Mouse (Mus musculus): Measurements from ENCODE around the gene Rcor1. TPM values are rescaled to one million over a fixed set of nuclear protein-coding genes. Genes with fewer than 3 reads are reported as not detected.
"Not testable (repeated sequence)": the region's sequence is repeated elsewhere in the genome, so short reads cannot be mapped to it uniquely, and the experiment has no call there.

Rcor1 gene
- polyA plus RNA-seq, 1 experiment from 2014 or later = 9.7 TPM

DNA sequence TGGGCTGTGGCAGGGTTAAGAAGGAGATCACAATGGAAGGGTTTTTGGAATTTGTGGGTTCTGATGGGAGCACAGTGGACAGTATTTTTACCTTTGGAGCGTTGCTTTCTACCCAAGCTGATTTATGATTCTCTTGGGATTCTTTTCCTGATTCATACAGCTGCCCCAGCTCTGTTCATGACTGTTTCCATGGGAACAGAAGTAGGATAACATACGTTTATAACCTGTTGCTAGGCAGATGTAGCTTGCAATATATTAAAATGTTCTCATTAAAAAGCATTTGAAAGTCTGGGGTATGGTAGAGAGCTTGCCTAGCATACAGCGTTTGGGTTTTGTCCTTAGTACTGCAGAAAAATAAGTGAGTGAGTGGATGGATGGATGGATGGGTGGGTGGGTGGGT lies 25.1 kb downstream of the Rcor1 start:
- Histone ChIP-seq H3K4me1 (ENCODE audit: insufficient read depth, low read length) (no peaks in the 10 kb centered on the region), H3K9ac (replicated peaks; ENCODE audit: low read length) (no peak overlapping the region), H3K9me3 (ENCODE audit: low read length) (no peaks in the 10 kb centered on the region), H3K27me3 (ENCODE audit: insufficient read depth, low read length) (no peaks in the 10 kb centered on the region), H3K36me3 (ENCODE audit: insufficient read depth, low read length) (peaks cover 4% of the 10 kb centered on the region; the same call in 1 of the 2 replicates), H3K4me2 (replicated peaks; ENCODE audit: low read depth, low read length) (no peak overlapping the region), H3K27ac (ENCODE audit: low read length) (no peak overlapping the region), H3K4me3 (ENCODE audit: low read length) (no peak overlapping the region)
- no peak for ATAC-seq (ENCODE audit: low FRiP score, low TSS enrichment)
- 54% methylated on average over 3 of the region's 3 CpGs for WGBS

DNA sequence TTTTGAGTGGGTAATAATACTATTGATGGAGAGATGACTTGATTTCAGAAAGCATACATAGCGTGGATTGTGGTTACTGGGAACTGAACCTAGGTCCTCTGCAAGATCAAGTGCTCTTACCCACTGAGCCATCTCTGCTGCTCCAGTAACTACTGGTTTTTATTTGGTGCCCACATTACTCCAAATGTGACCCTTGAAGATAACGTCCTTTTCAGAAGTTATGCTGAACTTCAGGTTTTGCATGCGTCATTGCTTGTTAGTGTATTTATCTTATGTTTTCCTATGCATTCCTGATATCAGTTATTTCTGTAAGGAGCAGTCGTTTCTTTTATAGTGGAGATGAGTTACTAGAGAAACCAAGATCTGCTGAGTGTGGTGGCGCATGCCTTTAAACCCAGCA lies 26.2 kb downstream of the Rcor1 start:
- Histone ChIP-seq H3K4me1 (ENCODE audit: insufficient read depth, low read length) (no peaks in the 10 kb centered on the region), H3K4me3 (ENCODE audit: low read length) (no peak overlapping the region), H3K4me2 (replicated peaks; ENCODE audit: low read depth, low read length) (no peak overlapping the region), H3K36me3 (ENCODE audit: insufficient read depth, low read length) (no peaks in the 10 kb centered on the region), H3K9me3 (ENCODE audit: low read length) (no peaks in the 10 kb centered on the region), H3K27me3 (ENCODE audit: insufficient read depth, low read length) (no peaks in the 10 kb centered on the region), H3K9ac (replicated peaks; ENCODE audit: low read length) (no peak overlapping the region), H3K27ac (ENCODE audit: low read length) (no peak overlapping the region)
- 90% methylated on average over 5 of the region's 5 CpGs for WGBS
- no peak for ATAC-seq (ENCODE audit: low FRiP score, low TSS enrichment)

DNA sequence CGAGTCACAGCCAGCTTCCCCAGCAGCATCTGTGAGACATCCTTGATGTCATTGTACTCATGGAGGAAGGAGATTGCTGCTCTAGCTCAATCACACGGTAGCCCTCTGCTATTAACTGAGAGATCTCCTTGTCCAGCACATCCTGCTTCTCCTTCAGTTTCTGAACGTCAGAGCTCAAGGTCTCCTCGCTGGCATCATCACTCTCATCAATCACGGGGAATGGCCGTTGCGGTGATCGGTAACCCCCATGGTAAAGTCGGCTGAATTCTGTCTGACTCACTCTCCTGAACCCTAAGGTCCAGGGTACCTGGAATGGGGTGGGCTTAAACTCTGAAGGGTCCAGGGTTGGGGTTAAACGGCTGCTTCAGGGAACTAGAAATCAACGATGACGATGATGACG lies 28.7 kb downstream of the Rcor1 start:
- H3K36me3 ChIP-seq (ENCODE audit: insufficient read depth, low read length) = no peaks in the 10 kb centered on the region
- H3K4me1 ChIP-seq (ENCODE audit: insufficient read depth, low read length) = peaks cover 15% of the 10 kb centered on the region
- H3K9ac ChIP-seq (replicated peaks; ENCODE audit: low read length) = no peak overlapping the region
- no peak for ATAC-seq (ENCODE audit: low FRiP score, low TSS enrichment)
- no peak overlapping the region for H3K27ac ChIP-seq (ENCODE audit: low read length)
- no peak overlapping the region for H3K4me3 ChIP-seq (ENCODE audit: low read length)
- WGBS = 80% methylated on average over 13 of the region's 13 CpGs
- no peaks in the 10 kb centered on the region for H3K9me3 ChIP-seq (ENCODE audit: low read length)
- H3K27me3 ChIP-seq (ENCODE audit: insufficient read depth, low read length) = no peaks in the 10 kb centered on the region
- no peak overlapping the region for H3K4me2 ChIP-seq (replicated peaks; ENCODE audit: low read depth, low read length)

DNA sequence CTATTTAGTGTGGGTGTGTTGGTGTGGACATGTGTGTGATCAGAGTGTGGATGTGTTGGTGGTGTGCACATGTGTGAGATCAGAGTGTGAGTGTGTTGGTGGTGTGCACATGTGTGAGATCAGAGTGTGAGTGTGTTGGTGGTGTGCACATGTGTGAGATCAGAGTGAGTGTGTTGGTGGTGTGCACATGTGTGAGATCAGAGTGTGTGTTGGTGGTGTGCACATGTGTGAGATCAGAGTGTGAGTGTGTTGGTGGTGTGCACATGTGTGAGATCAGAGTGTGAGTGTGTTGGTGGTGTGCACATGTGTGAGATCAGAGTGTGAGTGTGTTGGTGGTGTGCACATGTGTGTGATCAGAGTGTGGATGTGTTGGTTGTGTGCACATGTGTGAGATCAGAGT lies 30.1 kb downstream of the Rcor1 start:
- not testable (repeated sequence) for ATAC-seq (ENCODE audit: low FRiP score, low TSS enrichment); H3K27ac ChIP-seq (ENCODE audit: low read length); H3K4me2 ChIP-seq (replicated peaks; ENCODE audit: low read depth, low read length); H3K4me3 ChIP-seq (ENCODE audit: low read length); H3K36me3 ChIP-seq (ENCODE audit: insufficient read depth, low read length); H3K9ac ChIP-seq (replicated peaks; ENCODE audit: low read length); H3K9me3 ChIP-seq (ENCODE audit: low read length); H3K27me3 ChIP-seq (ENCODE audit: insufficient read depth, low read length)
- H3K4me1 ChIP-seq (ENCODE audit: insufficient read depth, low read length) = peaks cover 15% of the 10 kb centered on the region

DNA sequence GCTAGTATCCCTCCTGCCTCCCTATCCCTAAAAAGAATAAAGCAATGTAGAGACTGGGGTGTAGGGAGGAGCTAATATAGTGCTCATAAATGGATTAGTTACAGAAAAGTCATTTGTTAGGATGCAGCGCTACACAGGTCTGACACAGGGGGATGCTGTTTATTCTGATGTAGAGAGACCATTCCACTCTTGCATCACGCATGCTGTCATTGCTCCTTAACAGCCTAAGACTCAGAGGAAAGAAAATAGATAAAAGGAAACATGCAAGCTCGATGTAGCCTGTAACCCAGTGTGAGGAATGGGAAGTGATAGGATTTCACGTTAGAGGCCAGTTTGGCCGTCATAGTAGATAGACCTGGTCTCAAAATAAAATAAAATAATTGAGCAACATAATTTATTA lies 31.9 kb downstream of the Rcor1 start:
- Histone ChIP-seq H3K36me3 (ENCODE audit: insufficient read depth, low read length) (no peaks in the 10 kb centered on the region), H3K4me3 (ENCODE audit: low read length) (no peak overlapping the region), H3K4me1 (ENCODE audit: insufficient read depth, low read length) (peaks cover 15% of the 10 kb centered on the region), H3K27me3 (ENCODE audit: insufficient read depth, low read length) (no peaks in the 10 kb centered on the region), H3K27ac (ENCODE audit: low read length) (peak overlapping the region; percentile 67; the same call in 1 of the 2 replicates), H3K4me2 (replicated peaks; ENCODE audit: low read depth, low read length) (no peak overlapping the region), H3K9me3 (ENCODE audit: low read length) (no peaks in the 10 kb centered on the region), H3K9ac (replicated peaks; ENCODE audit: low read length) (no peak overlapping the region)
- WGBS = 57% methylated on average over 5 of the region's 5 CpGs
- ATAC-seq (ENCODE audit: low FRiP score, low TSS enrichment) = no peak

DNA sequence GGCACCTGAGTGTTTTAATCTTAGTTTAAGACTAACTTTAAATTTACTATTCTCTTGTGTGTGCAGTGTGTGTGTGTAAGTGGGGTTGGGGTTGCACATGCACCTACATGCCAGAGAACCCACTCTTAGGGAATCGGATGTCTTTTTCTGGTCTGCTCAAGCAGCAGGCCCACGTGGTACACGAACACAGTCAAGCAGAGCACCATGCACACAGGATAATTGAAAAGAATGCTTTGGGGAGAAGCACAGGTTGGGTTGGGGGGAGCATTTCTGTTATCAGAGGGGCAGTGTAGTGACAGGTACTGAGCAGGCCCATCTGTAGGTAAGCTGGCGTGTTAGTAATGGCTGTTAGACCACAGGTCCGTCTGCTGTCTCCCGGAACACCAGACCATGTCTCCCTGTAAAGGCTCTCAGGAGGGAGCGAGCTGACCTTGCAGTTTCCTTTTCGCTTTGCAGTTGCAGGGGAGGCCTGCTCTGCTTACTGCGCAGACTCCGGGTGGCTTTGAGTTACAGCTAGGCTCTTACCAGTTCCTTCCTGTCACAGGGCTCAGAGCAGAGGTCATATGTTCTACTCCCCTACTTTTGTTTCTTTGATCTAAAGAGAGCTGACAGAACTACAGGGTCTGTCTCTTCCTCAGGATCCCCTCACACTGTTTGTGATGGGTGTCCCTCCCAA lies 32.5 kb downstream of the Rcor1 start:
- H3K4me2 ChIP-seq (replicated peaks; ENCODE audit: low read depth, low read length) = peak overlapping the region; percentile 19
- H3K36me3 ChIP-seq (ENCODE audit: insufficient read depth, low read length) = no peaks in the 10 kb centered on the region
- peak overlapping the region; percentile 67 for H3K27ac ChIP-seq (ENCODE audit: low read length)
- H3K4me3 ChIP-seq (ENCODE audit: low read length) = no peak overlapping the region
- 0 out of 2 replicates have a peak overlapping the region, but pooled peaks have one; percentile 24 for H3K9ac ChIP-seq (replicated peaks; ENCODE audit: low read length)
- peak; percentile 86 for ATAC-seq (ENCODE audit: low FRiP score, low TSS enrichment)
- WGBS = 24% methylated on average over 10 of the region's 10 CpGs
- no peaks in the 10 kb centered on the region for H3K9me3 ChIP-seq (ENCODE audit: low read length)
- no peaks in the 10 kb centered on the region for H3K27me3 ChIP-seq (ENCODE audit: insufficient read depth, low read length)
- H3K4me1 ChIP-seq (ENCODE audit: insufficient read depth, low read length) = peaks cover 21% of the 10 kb centered on the region

DNA sequence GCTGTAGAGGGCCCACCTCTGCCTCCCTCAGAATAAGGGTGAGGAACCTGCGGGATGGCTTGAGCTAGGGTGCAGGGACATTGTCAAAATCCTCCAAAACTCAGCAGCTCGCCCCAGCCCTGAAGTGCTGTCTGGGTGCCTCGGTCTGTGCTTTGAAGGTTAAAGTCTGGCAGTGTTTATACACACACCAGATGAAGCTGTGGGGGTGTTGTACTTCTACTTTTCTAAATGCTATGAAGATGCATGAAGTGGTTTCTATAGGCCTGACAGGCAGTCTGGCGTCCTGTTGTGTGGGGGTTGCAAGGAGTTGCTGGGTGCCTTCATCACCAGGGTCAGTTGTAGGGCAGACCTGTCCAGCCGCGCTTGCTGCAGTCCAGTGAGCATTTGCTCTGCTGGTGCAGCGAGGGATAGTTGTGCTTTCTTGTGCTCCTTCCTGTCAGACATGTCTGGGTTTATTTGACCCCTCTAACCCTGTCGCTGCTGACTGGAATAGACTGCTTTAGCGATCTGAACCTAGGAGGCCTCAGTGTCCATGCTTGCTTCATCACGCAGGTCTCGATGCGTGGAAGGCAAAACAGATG lies 37.3 kb downstream of the Rcor1 start:
- Histone ChIP-seq H3K36me3 (ENCODE audit: insufficient read depth, low read length) (no peaks in the 10 kb centered on the region), H3K27me3 (ENCODE audit: insufficient read depth, low read length) (no peaks in the 10 kb centered on the region), H3K27ac (ENCODE audit: low read length) (peak overlapping the region; percentile 65), H3K4me2 (replicated peaks; ENCODE audit: low read depth, low read length) (no peak overlapping the region), H3K9ac (replicated peaks; ENCODE audit: low read length) (no peak overlapping the region), H3K4me3 (ENCODE audit: low read length) (no peak overlapping the region), H3K4me1 (ENCODE audit: insufficient read depth, low read length) (peaks cover 17% of the 10 kb centered on the region), H3K9me3 (ENCODE audit: low read length) (no peaks in the 10 kb centered on the region)
- ATAC-seq (ENCODE audit: low FRiP score, low TSS enrichment) = peak; percentile 71
- 24% methylated on average over 12 of the region's 12 CpGs for WGBS

DNA sequence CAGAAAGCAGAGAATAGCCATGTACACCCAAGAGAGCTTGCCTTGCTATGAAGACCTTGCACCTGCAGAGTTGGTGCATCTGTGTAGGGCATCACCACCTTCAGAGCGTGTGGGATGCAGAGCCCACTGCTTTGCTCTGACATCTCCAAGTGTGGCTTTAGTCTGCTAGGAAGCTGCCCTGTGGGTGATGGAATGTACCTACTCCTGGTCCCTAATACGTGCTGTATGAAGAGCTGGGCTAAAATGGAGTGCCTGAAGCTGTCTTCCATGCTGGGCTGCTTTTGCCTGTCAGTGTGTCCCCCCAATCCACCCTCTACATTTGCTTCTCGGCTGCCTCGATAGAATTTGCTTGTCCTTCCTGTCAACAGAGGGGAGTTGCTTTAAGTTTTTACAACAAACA lies 46.4 kb downstream of the Rcor1 start:
- no peak for ATAC-seq (ENCODE audit: low FRiP score, low TSS enrichment)
- WGBS = 81% methylated on average over 4 of the region's 4 CpGs
- no peak overlapping the region for H3K9ac ChIP-seq (replicated peaks; ENCODE audit: low read length)
- no peak overlapping the region for H3K27ac ChIP-seq (ENCODE audit: low read length)
- no peaks in the 10 kb centered on the region for H3K27me3 ChIP-seq (ENCODE audit: insufficient read depth, low read length)
- no peaks in the 10 kb centered on the region for H3K9me3 ChIP-seq (ENCODE audit: low read length)
- peaks cover 16% of the 10 kb centered on the region for H3K36me3 ChIP-seq (ENCODE audit: insufficient read depth, low read length)
- H3K4me3 ChIP-seq (ENCODE audit: low read length) = no peak overlapping the region
- H3K4me1 ChIP-seq (ENCODE audit: insufficient read depth, low read length) = peaks cover 12% of the 10 kb centered on the region
- H3K4me2 ChIP-seq (replicated peaks; ENCODE audit: low read depth, low read length) = no peak overlapping the region

DNA sequence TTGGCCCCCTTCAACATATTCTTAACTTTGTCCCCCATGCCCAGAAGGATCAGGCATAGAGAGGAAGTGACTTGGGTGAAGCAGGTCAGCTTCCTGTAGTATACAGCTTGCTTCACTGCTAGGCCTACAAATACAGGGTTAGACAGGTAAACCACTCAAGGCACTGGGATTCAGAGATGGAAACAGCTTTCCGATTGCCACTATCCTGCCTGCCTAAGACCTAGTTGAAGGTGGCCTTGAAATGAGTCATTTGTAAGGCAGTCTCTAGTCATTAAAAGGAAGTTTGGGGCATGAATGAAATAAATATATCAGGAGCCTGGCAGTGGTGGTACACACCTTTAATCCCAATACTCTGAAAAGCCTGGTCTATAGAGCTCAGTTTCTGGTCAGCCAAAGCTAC lies 47.9 kb downstream of the Rcor1 start:
- WGBS = 93% methylated on average over 1 of the region's 1 CpGs
- Histone ChIP-seq H3K4me3 (ENCODE audit: low read length) (no peak overlapping the region), H3K4me1 (ENCODE audit: insufficient read depth, low read length) (peaks cover 12% of the 10 kb centered on the region), H3K36me3 (ENCODE audit: insufficient read depth, low read length) (peaks cover 15% of the 10 kb centered on the region), H3K9ac (replicated peaks; ENCODE audit: low read length) (no peak overlapping the region), H3K9me3 (ENCODE audit: low read length) (no peaks in the 10 kb centered on the region), H3K27ac (ENCODE audit: low read length) (no peak overlapping the region), H3K4me2 (replicated peaks; ENCODE audit: low read depth, low read length) (no peak overlapping the region), H3K27me3 (ENCODE audit: insufficient read depth, low read length) (no peaks in the 10 kb centered on the region)
- ATAC-seq (ENCODE audit: low FRiP score, low TSS enrichment) = no peak

DNA sequence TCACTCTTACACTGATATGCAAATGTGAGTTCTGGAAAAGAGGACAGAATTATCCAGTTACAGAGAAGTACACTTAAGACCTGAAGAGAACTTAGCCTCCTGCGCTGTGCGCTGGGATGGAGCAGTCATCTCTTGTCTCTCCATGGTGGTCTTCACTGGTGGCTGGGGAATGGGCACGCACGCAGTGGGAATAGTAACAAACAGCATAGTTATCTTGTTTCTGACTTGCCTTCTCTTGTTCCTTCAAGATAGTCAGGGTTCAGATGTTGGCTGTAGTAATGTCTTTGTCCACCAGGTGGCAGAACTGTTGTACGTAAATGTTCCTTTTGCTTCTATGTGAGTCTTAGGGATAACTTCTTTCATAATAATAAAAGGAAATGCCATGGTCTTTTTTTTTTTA lies 49.0 kb downstream of the Rcor1 start:
- 34% methylated on average over 5 of the region's 5 CpGs for WGBS

More for the DNA sequence above, 49.0 kb downstream of the Rcor1 start:
- H3K9ac ChIP-seq (replicated peaks; ENCODE audit: low read length) = no peak overlapping the region
- peaks cover 12% of the 10 kb centered on the region for H3K4me1 ChIP-seq (ENCODE audit: insufficient read depth, low read length)
- peaks cover 4% of the 10 kb centered on the region for H3K36me3 ChIP-seq (ENCODE audit: insufficient read depth, low read length)
- no peaks in the 10 kb centered on the region for H3K27me3 ChIP-seq (ENCODE audit: insufficient read depth, low read length)
- H3K4me3 ChIP-seq (ENCODE audit: low read length) = no peak overlapping the region
- H3K4me2 ChIP-seq (replicated peaks; ENCODE audit: low read depth, low read length) = no peak overlapping the region
- H3K27ac ChIP-seq (ENCODE audit: low read length) = no peak overlapping the region
- no peak; the same call in 1 of the 2 replicates for ATAC-seq (ENCODE audit: low FRiP score, low TSS enrichment)
- no peaks in the 10 kb centered on the region for H3K9me3 ChIP-seq (ENCODE audit: low read length)

Measured in kidney, embryonic 16.5 days (tissue).